Mouse (Mus musculus) lung, postnatal 0 days (tissue): ENCODE measurements around the gene Paqr9.

Source experiments
- CTCF ChIP-seq: IDR thresholded peaks from 2 replicates; pipeline ENCODE4 v1.5.1; 2016; ENCODE audit warnings: antibody characterized with exemption, mild to moderate bottlenecking
- EP300 ChIP-seq: IDR thresholded peaks from 2 replicates; pipeline ENCODE4 v1.6.1; 2016; ENCODE audit warnings: antibody characterized with exemption, mild to moderate bottlenecking, control low read depth

DNA sequence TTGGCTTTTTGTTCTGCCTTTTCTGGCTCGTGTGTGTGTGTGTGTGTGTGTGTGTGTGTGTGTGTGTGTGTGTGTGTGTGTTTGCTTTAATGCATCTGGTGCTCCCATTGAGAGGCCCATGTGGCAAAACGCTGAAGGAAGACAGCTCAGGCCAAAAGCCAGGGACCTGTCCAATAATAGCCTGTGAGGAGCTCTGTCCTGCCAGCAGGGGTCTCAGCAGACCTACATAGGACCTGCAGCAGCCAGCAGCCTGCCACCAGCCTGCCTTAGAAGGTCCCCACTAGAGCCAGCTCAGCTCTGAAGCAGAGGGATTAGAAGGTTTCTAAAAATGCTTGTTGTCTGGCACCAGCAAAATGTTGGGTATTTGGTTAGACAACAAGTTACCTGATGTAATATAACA is 33.5 kb upstream of the Paqr9 start:
- TF ChIP-seq CTCF (peak; percentile 58), EP300 (no peak)
